Mouse (Mus musculus) intestine, embryonic 14.5 days (tissue): Measurements from ENCODE around the gene Bms1. TPM values are rescaled to one million over a fixed set of nuclear protein-coding genes. Genes with fewer than 3 reads are reported as not detected.

ENCODE experiments used
- ATAC-seq: fragments of 200-750 bp; cut with Nextera tagmentation; replicated peaks from 2 replicates; pipeline ENCODE4 v1.8.0; 2017; ENCODE audit warnings: low read depth, moderate number of reproducible peaks, moderate TSS enrichment, moderate library complexity; ENCODE audit not compliant: low FRiP score, low TSS enrichment
- DNase-seq: peaks from one replicate; pipeline ENCODE4 v3.0.0-alpha.2; 2018; ENCODE audit warnings: low spot score
- H3K27ac ChIP-seq: fragments of 300-500 bp; sonication (generic); 2 replicates; pipeline ENCODE4 v1.5.1; 2014; ENCODE audit warnings: low read depth, mild to moderate bottlenecking, control low read depth
- H3K27me3 ChIP-seq: fragments of 300-500 bp; sonication (generic); replicated peaks from 2 replicates; pipeline ENCODE4 v1.6.1; 2014; ENCODE audit warnings: low read length, control low read depth; ENCODE audit not compliant: control insufficient read depth, insufficient read depth
- H3K36me3 ChIP-seq: fragments of 300-500 bp; sonication (generic); 2 replicates; pipeline ENCODE4 v1.6.1; 2014; ENCODE audit warnings: low read length, control low read depth; ENCODE audit not compliant: control insufficient read depth, insufficient read depth
- H3K4me1 ChIP-seq: fragments of 300-500 bp; sonication (generic); replicated peaks from 2 replicates; pipeline ENCODE4 v1.6.1; 2014; ENCODE audit warnings: low read length, control low read depth, mixed read lengths; ENCODE audit not compliant: control insufficient read depth, insufficient read depth
- H3K4me2 ChIP-seq: fragments of 300-500 bp; sonication (generic); 2 replicates; pipeline ENCODE4 v1.6.1; 2014; ENCODE audit warnings: low read length
- H3K4me3 ChIP-seq: fragments of 300-500 bp; sonication (generic); 2 replicates; pipeline ENCODE4 v1.5.1; 2014; ENCODE audit warnings: low read depth, low read length, control low read depth, mixed read lengths
- H3K9ac ChIP-seq: fragments of 300-500 bp; sonication (generic); 2 replicates; pipeline ENCODE4 v1.6.1; 2014; ENCODE audit warnings: mild to moderate bottlenecking, low read length
- H3K9me3 ChIP-seq: fragments of 300-500 bp; sonication (generic); 2 replicates; pipeline ENCODE4 v1.6.1; 2016; ENCODE audit warnings: low read length, control low read depth; ENCODE audit not compliant: control insufficient read depth
- WGBS: fragments of 180-500 bp; shearing (Covaris S2); extraction: QIAGEN DNeasy Blood & Tissue Kit; methylation state at CpG from one replicate; pipeline ENCODE4 v1.1.7; 2014; 5-methylcytosine and 5-hydroxymethylcytosine counted together
- microRNA-seq: library from miRNA; unstranded; fragments of <30 nt; microRNA quantifications from one replicate; pipeline ENCODE4, GENCODE M21; 2016
- polyA plus RNA-seq: library from polyadenylated mRNA; unstranded; fragments of >200 nt; fragmentation: Nextera tagmentation; extraction: Ambion mirVana; gene quantifications from 2 replicates; pipeline ENCODE4 v1.2.1, GENCODE M21; 2014

Gene Bms1
- polyA plus RNA-seq, 1 experiment from 2014 or later, result 33.7 TPM

DNA sequence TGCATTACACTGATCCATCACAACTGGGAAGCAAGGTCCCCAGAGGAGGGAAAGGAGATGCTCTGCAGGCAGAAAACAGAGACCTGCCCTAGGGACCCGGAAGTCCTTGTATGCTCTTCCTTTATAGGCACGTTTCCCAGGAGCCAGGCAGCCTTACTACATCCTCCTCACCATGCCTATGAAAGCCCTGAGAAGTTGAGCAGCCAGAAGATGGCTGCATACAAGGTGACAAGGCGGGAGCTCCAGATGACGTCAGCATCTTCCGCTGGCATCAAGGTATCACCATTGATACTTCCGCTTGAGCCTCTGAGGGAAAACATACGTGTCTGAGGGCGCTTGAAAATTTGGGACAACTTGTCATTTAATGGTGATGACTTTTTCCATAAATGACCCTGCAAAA lies 72.0 kb downstream of the Bms1 start:
- Histone ChIP-seq H3K9me3 (no peaks in the 10 kb centered on the region), H3K4me1 (no peaks in the 10 kb centered on the region), H3K36me3 (no peaks in the 10 kb centered on the region), H3K4me2 (no peak overlapping the region), H3K27me3 (no peaks in the 10 kb centered on the region), H3K4me3 (no peak overlapping the region), H3K27ac (no peak overlapping the region), H3K9ac (no peak overlapping the region)
- 87% methylated on average over 8 of the region's 8 CpGs for WGBS
- ATAC-seq, result no peak
- no peak for DNase-seq

DNA sequence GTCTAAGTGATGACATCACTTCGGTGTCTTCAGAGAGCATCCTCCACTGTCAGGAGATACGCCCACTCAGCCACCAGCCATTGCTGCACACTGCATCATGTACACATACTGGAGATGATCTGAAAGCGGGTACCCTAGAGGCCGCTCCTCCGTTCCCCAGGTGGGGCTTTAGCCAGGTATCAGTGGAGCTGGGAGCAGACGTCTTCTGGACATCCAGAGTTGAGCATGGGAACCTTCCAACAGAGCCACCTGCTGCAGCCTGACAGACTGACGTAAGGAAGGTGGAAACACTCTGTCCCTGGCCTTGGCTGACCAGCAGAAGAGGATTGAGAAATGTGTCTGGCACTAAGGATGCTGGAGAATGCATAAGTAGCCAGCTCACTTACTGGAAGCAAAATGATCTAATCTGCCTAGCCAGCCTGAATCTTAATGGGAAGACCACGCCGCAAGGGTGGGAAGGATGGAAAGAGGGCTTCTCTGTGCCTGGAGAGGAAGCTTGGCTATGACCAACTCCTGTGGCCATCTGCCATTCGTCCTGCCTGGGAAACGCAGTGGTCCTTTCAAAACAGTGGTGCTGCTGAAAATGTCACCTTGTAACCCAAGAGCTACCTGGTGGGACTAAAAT lies 77.3 kb downstream of the Bms1 start:
- WGBS, result 83% methylated on average over 11 of the region's 11 CpGs
- Histone ChIP-seq H3K36me3 (no peaks in the 10 kb centered on the region), H3K9me3 (no peaks in the 10 kb centered on the region), H3K27me3 (no peaks in the 10 kb centered on the region), H3K4me2 (no peak overlapping the region), H3K4me1 (no peaks in the 10 kb centered on the region), H3K4me3 (no peak overlapping the region), H3K9ac (no peak overlapping the region), H3K27ac (no peak overlapping the region)
- no peak for DNase-seq
- ATAC-seq, result no peak

DNA sequence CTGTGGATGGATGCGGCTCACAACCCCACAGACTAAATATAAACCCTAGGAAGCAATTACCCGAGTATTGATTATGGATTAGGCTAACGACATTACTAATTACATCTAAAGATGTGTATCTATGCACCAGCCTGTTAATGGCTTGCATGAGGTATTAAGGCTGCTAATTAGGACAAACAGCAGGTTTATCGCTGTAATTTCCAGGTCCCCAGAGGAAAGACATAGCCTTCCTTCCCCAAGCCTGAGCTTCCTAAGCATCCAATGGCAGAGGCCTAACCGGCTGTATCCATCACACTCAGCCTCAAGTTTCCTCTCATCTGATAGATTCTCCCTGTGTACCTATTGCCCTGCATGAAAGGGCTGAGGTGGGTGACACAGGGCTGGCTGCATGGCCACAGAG lies 81.6 kb downstream of the Bms1 start:
- no peak overlapping the region for H3K9ac ChIP-seq
- DNase-seq (no peak), ATAC-seq (no peak)
- H3K27ac ChIP-seq, result no peak overlapping the region
- no peaks in the 10 kb centered on the region for H3K9me3 ChIP-seq
- H3K36me3 ChIP-seq, result no peaks in the 10 kb centered on the region
- H3K27me3 ChIP-seq, result no peaks in the 10 kb centered on the region
- no peak overlapping the region for H3K4me2 ChIP-seq
- WGBS, result 89% methylated on average over 5 of the region's 5 CpGs
- H3K4me3 ChIP-seq, result no peak overlapping the region
- H3K4me1 ChIP-seq, result no peaks in the 10 kb centered on the region

DNA sequence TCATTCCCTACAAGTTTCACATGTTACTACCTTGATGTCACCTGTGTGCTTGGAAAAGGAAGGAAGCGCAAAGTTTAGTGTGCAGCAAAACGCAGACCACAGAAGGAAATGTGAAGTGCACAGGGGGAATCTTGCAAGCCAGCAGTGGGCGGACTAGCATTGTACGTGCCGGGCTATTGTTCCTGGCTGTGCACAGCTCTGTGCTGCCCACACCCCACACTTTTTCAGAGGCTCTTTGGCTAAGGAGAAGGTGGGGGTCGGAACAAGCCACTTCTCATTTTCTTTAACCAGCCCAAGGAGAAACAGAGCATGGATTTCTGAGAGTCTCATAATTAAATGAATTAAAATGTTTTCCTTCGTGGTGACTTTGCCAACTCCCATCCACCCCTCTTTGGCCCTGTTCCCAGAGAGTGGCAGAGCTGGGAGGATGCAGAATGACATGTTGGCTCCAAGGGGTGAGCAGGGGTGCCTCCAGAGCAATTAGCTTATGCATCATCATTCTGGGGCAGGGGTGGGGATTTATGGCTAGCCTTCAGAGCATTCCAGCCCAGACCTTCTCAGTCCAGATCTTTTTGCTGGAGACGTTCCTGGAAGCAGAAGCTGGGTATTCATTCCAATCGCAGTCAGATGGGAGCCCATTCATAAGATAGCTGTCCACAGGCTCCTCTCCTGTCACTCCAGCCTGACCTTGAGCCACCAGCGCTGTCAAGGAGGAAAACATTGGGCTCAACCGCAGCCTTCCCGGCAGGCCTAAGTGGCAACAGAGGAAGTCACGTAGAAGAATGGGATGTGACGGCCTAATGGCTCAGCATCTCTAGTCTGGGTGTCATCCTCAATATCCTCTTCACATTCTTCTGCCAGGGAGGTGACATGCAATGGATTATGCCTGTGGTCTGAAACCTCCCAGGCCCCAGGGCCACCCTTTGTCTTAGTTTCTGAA lies 82.5 kb downstream of the Bms1 start:
- no peaks in the 10 kb centered on the region for H3K9me3 ChIP-seq
- ATAC-seq (no peak), DNase-seq (no peak)
- H3K4me3 ChIP-seq, result no peak overlapping the region
- no peak overlapping the region for H3K4me2 ChIP-seq
- H3K36me3 ChIP-seq, result no peaks in the 10 kb centered on the region
- no peak overlapping the region for H3K27ac ChIP-seq
- whole genome bisulfite sequencing, result 70% methylated on average over 14 of the region's 14 CpGs
- H3K9ac ChIP-seq, result no peak overlapping the region
- no peaks in the 10 kb centered on the region for H3K27me3 ChIP-seq
- H3K4me1 ChIP-seq, result no peaks in the 10 kb centered on the region

DNA sequence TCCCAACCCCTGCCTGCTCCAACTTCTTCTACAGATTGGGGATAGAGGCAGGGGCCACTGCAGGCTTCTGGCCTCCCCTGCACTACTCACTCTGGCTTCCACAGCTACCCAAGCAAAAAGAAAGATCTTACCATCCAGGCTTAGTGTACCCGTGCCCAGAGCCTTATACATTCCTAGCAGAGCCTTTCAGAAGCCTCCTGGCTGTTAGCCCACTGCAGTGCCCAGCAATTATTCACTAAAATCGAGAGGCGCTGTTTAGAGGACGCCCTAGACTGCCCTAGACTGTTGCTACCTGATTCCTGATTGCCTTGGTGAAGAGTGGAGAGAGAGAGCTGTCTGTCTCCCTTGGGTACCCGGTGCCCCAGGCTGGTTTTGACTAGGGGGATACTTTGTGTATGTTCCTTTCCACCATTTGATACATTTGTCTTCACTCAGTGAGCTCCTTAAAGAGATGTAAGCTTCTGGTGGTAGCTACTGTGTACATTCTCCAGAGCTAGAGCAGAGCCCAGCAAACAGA lies 83.3 kb downstream of the Bms1 start:
- DNase-seq (no peak), ATAC-seq (no peak)
- no peak overlapping the region for H3K4me3 ChIP-seq
- 64% methylated on average over 5 of the region's 5 CpGs for WGBS
- no peaks in the 10 kb centered on the region for H3K27me3 ChIP-seq
- H3K4me2 ChIP-seq, result no peak overlapping the region
- no peaks in the 10 kb centered on the region for H3K36me3 ChIP-seq
- no peak overlapping the region for H3K27ac ChIP-seq
- no peak overlapping the region for H3K9ac ChIP-seq
- H3K4me1 ChIP-seq, result no peaks in the 10 kb centered on the region
- no peaks in the 10 kb centered on the region for H3K9me3 ChIP-seq

DNA sequence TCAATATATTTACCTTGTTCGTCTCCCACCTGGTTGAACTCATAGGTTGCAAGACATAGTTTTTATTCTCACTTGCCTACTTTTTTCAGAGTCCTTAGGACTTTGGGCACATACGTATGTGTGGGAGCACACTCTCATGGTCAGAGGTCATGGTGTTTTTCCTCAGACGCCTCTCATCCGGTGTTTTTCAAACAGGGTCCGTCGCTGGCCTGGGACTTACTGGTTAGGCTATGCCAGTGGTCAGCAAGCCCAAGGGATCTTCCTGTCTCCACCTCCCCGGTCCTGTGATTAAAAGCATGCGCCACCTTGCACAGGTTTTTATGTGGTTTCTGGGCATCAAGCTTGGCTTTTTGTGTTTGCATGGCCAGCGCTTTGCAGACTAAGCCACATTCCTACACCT lies 85.4 kb downstream of the Bms1 start:
- no peaks in the 10 kb centered on the region for H3K27me3 ChIP-seq
- no peak overlapping the region for H3K9ac ChIP-seq
- H3K4me1 ChIP-seq, result no peaks in the 10 kb centered on the region
- DNase-seq (no peak), ATAC-seq (no peak)
- no peaks in the 10 kb centered on the region for H3K36me3 ChIP-seq
- no peak overlapping the region for H3K27ac ChIP-seq
- no peaks in the 10 kb centered on the region for H3K9me3 ChIP-seq
- H3K4me2 ChIP-seq, result no peak overlapping the region
- no peak overlapping the region for H3K4me3 ChIP-seq
- WGBS, result 84% methylated on average over 9 of the region's 9 CpGs

Small RNAs within 50 kb of the gene (microRNA-seq; reads per million reads assigned to microRNA genes)
- gene Gm25953, result not detected

Other genes starting within 250 kb of the Bms1 start
- 22.6 and 23.4 TPM in 2 replicates for gene Ret, start 221.8 kb downstream of the Bms1 start, polyA plus RNA-seq
- 6.7 and 7.4 TPM in 2 replicates for gene Zfp248, start 36.1 kb upstream of the Bms1 start, polyA plus RNA-seq
- gene Zfp9, start 59.8 kb upstream of the Bms1 start, polyA plus RNA-seq, result 9.8 and 10.0 TPM in 2 replicates
- 11.4 and 15.6 TPM in 2 replicates for gene Ankrd26, start 142.8 kb upstream of the Bms1 start, polyA plus RNA-seq